Mouse (Mus musculus): ENCODE data around the gene Arhgap10.
A peak's percentile ranks its signal among the peaks of the same experiment; 100 is the strongest.

Gene Arhgap10

GRCm38 (mm10) chr8:77517301-77518200 lies at the start of gene Arhgap10:
TSS of gene Arhgap10 (minus strand) at chr8:77517953.
- DNase-seq = peak; percentile 90

GRCm38 (mm10) chr8:77561441-77561840 lies 43.7 kb upstream of the Arhgap10 start:
- DNase-seq = no peak

- DNase-seq = no peak
Observed at GRCm38 (mm10) chr8:77552491-77552890, 34.7 kb upstream of the Arhgap10 start.

GRCm38 (mm10) chr8:77549881-77550580 lies 32.3 kb upstream of the Arhgap10 start:
- DNase-seq = peak; percentile 62

- DNase-seq = peak; percentile 95
Observed at GRCm38 (mm10) chr8:77549121-77549706, 31.5 kb upstream of the Arhgap10 start, which contains the start of gene Prmt9. TSS of gene Prmt9 (plus strand) at chr8:77549397.

GRCm38 (mm10) chr8:77545616-77546015 lies 27.9 kb upstream of the Arhgap10 start:
- no peak for DNase-seq

GRCm38 (mm10) chr8:77544428-77544827 lies 26.7 kb upstream of the Arhgap10 start:
- no peak for DNase-seq

GRCm38 (mm10) chr8:77543152-77543777 lies 25.5 kb upstream of the Arhgap10 start:
- DNase-seq = no peak

GRCm38 (mm10) chr8:77538256-77538655 lies 20.5 kb upstream of the Arhgap10 start:
- DNase-seq = no peak

GRCm38 (mm10) chr8:77536821-77537220 lies 19.1 kb upstream of the Arhgap10 start:
- no peak for DNase-seq

GRCm38 (mm10) chr8:77535026-77535595 lies 17.4 kb upstream of the Arhgap10 start:
- DNase-seq = peak; percentile 69

GRCm38 (mm10) chr8:77534358-77534992 lies 16.7 kb upstream of the Arhgap10 start:
- DNase-seq = no peak

GRCm38 (mm10) chr8:77526130-77526529 lies 8.4 kb upstream of the Arhgap10 start:
- DNase-seq = no peak

- peak; percentile 63 for DNase-seq
Observed at GRCm38 (mm10) chr8:77524906-77525305, 7.2 kb upstream of the Arhgap10 start.

GRCm38 (mm10) chr8:77524018-77524615 lies 6.4 kb upstream of the Arhgap10 start:
- peak; percentile 93 for DNase-seq

- DNase-seq = peak; percentile 30
Observed at GRCm38 (mm10) chr8:77522984-77523383, 5.2 kb upstream of the Arhgap10 start.

- no peak for DNase-seq
Observed at GRCm38 (mm10) chr8:77521028-77521785, 3.5 kb upstream of the Arhgap10 start.

- DNase-seq = no peak
Observed at GRCm38 (mm10) chr8:77520601-77521000, 2.8 kb upstream of the Arhgap10 start.

- no peak for DNase-seq
Observed at GRCm38 (mm10) chr8:77518201-77519115, 705 bp upstream of the Arhgap10 start.

GRCm38 (mm10) chr8:77516845-77517244 lies 908 bp downstream of the Arhgap10 start:
- DNase-seq = peak; percentile 86
